Mouse (Mus musculus) heart, postnatal 4 days (tissue): ENCODE data around the gene Gm17545. TPM values are rescaled to one million over a fixed set of nuclear protein-coding genes. Genes with fewer than 3 reads are reported as not detected.
"Not testable (repeated sequence)": the region's sequence is repeated elsewhere in the genome, so short reads cannot be mapped to it uniquely, and the experiment has no call there.

Experiments used
- DNase-seq: peaks from one replicate; pipeline ENCODE4 v3.0.0; 2021
- total RNA-seq, 2 experiments: library from RNA; stranded (reverse); gene quantifications; 2 replicates each; pipeline ENCODE4 v1.2.3; 2021

Gene Gm17545
- not detected for total RNA-seq

DNA sequence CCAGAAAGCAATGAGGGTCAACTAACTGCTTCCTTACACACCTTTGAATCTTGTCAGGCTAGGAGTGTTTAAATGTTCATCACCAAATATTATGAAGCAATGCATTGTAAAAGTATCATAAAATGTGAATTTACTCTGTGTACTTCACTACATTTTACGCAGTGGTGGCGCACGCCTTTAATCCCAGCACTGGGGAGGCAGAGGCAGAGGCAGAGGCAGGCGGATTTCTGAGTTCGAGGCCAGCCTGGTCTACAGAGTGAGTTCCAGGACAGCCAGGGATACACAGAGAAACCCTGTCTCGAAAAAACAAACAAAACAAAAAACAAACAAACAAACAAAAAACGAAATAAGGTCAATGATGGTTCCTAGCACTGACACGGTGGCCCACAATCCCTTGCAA is at the start of gene Gm17545:
Gm17545 (plus strand) TSS at position 301 of the 400 bp plus-strand sequence.
- DNase-seq, result not testable (repeated sequence)

- DNase-seq, result no peak
These were observed 48.7 kb upstream of the Gm17545 start for GRCm38 (mm10) chr9:22405414-22405813.

- DNase-seq, result not testable (repeated sequence)
These were observed 46.5 kb upstream of the Gm17545 start for GRCm38 (mm10) chr9:22407633-22408032.

DNA sequence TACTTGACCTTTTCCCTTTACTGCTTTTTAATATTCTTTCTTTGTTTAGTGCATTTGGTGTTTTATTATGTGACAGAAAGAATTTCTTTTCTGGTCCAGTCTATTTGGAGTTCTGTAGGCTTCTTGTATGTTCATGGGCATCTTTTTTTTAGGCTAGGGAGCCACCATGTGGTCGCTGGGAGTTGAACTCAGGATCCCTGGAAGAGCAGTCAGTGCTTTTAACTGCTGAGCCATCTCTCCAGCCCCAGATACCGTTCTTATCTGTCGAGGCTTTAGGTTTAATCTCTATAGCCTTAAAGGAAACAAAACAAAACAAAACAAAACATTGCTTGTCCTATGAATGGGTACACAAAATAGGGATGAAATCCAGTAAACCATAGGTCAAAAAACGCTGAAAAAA is 45.7 kb upstream of the Gm17545 start:
- DNase-seq, result not testable (repeated sequence)

- DNase-seq, result no peak
These were observed 44.6 kb upstream of the Gm17545 start for GRCm38 (mm10) chr9:22409501-22409900.

GRCm38 (mm10) chr9:22411002-22411857 is 42.9 kb upstream of the Gm17545 start, which contains the start of gene 9530077C05Rik:
TSS of gene 9530077C05Rik (plus strand) at chr9:22411513.
- peak; percentile 97 for DNase-seq

GRCm38 (mm10) chr9:22416187-22416586 is 37.9 kb upstream of the Gm17545 start:
- no peak for DNase-seq

GRCm38 (mm10) chr9:22417547-22417946 is 36.5 kb upstream of the Gm17545 start:
- DNase-seq, result no peak

DNA sequence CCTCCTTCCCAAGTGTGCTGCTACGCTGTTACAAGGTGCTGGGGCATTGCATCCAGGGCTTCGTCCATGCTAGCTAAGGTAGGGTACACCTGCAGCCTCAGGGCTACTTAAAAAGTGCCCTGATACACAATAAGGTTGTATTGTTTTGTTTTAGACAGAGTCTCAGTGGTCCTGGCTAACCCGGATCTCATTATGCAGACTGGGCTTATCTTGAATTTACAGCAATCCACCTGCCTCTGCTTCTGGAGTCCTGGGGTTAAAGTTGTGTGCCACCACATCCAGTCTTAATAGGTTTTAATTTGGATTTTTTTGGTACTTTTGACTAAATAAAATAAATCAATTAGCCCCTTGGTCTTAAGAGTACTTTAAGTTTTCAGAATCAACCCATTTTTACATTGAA is 34.2 kb upstream of the Gm17545 start:
- DNase-seq, result no peak

GRCm38 (mm10) chr9:22420491-22420890 is 33.6 kb upstream of the Gm17545 start:
- DNase-seq, result no peak

DNA sequence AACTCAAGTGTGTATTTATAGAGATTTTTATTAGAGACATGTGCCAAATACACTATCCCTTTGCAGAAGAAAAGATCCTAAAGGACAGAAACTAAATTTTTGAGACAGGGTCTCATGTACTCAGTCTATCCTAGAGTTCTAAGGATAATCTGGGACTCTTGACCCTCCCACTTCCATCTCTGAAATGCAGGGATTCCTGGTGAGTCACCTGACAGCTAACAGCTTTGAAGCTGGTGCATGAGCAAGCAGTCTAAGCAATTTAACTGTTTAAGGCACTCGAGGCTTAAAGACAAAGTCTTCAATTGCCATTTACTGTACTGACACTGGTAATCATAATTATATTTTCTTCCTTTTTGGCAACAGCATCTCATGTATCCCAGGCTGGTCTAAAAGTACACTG is 31.5 kb upstream of the Gm17545 start:
- DNase-seq, result no peak

GRCm38 (mm10) chr9:22423507-22423906 is 30.6 kb upstream of the Gm17545 start:
- DNase-seq, result no peak

DNA sequence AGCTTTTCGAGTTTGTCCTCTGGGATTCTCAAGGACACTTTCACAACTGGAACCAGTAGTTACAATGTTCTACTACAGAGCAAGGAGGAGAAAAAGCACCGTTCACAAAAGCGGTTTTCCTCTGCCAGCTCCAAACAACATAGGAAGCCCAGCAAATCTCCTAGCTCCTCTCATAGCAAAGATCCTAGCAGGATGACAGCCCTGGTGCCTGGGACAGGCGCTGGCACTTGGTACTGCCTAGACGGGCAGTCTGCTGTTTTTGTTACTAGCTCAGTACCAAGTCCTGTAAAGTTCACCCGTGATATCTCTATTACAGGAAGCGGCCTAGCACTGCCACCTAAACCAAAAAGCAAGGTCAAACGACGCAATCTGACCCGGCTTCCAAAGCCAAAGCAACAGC is 29.9 kb upstream of the Gm17545 start:
- DNase-seq, result no peak

GRCm38 (mm10) chr9:22424719-22425118 is 29.4 kb upstream of the Gm17545 start:
- no peak for DNase-seq

GRCm38 (mm10) chr9:22428028-22428665 is 25.9 kb upstream of the Gm17545 start:
- DNase-seq, result no peak

DNA sequence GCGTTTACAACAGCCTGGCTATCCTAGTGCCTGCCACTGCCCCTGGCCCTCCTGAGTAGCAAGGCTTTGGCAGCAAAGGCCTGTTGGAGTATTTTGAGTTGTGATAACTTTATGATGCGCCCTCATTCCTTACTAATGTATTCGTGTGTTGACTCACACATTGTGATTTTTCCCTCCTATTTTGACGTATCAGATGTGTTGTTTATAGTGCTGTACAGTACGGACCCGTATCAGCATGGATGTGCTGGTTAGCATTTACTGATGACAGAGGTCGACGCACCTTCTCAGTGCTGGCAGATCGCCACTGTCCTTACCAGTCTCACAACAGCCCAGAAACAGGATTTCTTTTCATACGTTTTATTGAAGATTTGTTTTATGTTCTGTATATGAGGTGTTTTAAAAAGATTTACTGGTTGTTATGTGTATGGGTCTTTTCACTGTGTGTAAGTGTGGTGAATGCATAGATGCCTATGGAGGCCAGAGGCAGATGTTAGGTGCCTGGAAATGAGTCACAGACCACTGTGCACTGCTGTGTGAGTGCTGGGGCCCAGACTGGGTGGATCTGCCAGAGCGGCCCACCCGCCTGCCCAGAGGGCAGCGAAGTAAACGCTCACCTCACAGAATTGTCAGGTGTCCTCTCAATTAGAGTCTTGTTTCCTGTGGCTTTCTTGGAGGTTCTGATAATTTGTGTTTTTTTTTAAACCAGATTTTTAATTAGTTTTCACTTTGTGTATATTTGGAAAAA is 25.3 kb upstream of the Gm17545 start:
- DNase-seq, result no peak

- peak; percentile 11 for DNase-seq
These were observed 24.4 kb upstream of the Gm17545 start for GRCm38 (mm10) chr9:22429533-22430241.

DNA sequence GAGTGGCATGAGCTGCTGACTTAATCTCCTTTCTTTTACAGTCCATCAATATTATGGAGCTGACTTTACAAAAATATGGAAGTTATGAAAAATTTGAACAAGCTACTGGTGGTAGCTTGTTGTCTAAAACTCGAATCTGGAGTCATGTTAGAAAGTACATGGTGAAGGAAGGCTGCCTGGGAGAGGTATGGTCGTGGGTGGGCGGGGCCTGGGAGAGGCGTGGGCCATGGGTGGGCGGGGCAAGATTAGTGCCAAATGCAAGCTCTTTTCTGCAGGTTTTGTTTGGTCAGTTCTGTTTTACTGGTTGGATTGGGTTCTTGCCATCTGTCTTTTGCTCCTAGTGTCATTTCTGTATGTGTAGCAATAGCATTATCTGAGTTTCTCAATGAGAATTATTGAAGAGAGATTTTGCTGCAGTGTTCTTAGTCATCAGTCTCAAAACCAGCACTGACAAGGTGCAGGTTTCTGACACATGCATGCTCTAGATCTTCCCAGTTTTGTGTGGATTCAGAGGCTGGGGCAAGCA is 23.7 kb upstream of the Gm17545 start:
- no peak for DNase-seq

DNA sequence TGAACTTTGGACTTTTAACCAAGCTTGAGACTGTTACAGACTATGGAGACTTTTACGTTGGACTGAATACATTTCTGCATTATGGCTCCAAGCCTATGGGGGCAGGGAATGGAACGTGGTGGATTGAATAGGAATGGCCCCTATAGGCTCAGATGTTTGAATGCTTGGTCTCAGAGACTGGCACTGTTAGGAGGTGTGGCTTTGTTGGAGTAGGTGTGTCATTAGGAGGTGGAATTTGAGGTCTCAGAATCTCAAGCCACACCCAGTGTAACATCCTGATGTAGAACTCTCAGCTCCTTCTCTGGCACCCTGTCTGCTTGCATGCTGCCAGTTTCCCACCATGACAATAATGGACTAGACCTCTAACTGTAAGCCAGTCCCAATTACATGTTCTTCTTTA is 20.9 kb upstream of the Gm17545 start:
- DNase-seq, result no peak

DNA sequence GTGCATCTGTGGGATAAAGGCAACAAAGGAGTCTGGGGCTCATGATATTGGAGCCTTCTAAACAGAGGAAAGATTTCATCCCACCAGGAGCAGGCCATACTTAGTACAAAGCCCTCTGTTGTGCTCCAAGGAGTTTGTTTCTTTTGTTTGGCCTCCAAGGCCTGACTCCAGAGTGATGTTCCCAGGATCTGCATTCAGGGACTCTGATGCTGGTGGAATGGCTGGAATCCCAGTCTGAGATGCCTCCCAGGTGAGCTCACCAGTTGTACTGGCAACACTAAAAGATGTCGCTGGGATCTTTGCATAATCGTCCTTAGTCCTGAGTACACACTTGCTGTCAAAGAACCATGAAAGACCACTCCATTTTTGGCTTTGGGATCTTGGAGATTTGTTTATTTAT is 20.0 kb upstream of the Gm17545 start:
- no peak for DNase-seq

GRCm38 (mm10) chr9:22438826-22439225 is 15.3 kb upstream of the Gm17545 start:
- no peak for DNase-seq

GRCm38 (mm10) chr9:22443157-22443556 is 10.9 kb upstream of the Gm17545 start:
- no peak for DNase-seq
